Mouse (Mus musculus) liver, embryonic 14.5 days (tissue): ENCODE data around the gene Ddah1. TPM values are rescaled to one million over a fixed set of nuclear protein-coding genes. Genes with fewer than 3 reads are reported as not detected.

ENCODE experiments used
- ATAC-seq: fragments of 200-750 bp; cut with Nextera tagmentation; 2 replicates; pipeline ENCODE4 v1.8.0; 2017; ENCODE audit warnings: moderate number of reproducible peaks, mild to moderate bottlenecking, moderate library complexity; ENCODE audit not compliant: insufficient read depth
- DNase-seq, 3 experiments: peaks; one replicate each; pipeline ENCODE4 v3.0.0-alpha.2; 2012 to 2013; ENCODE audit warnings: low read depth in 3 of 3, low spot score in 3 of 3
- H3K27ac ChIP-seq: fragments of 300-500 bp; sonication (generic); 2 replicates; pipeline ENCODE4 v1.5.1; 2014; ENCODE audit warnings: moderate library complexity, mild to moderate bottlenecking, control low read depth, inconsistent platforms
- H3K27me3 ChIP-seq: fragments of 300-500 bp; sonication (generic); 2 replicates; pipeline ENCODE4 v1.6.1; 2014; ENCODE audit warnings: mild to moderate bottlenecking, low read length, moderate library complexity; ENCODE audit not compliant: control insufficient read depth, insufficient read depth
- H3K36me3 ChIP-seq: fragments of 300-500 bp; sonication (generic); replicated peaks from 2 replicates; pipeline ENCODE4 v1.6.1; 2014; ENCODE audit warnings: low read depth; ENCODE audit not compliant: control insufficient read depth, insufficient read depth
- H3K4me1 ChIP-seq, 2 experiments: fragments of 200-500 bp in 1 of 2; fragments of 300-500 bp in 1 of 2; sonication (generic) in 1 of 2; replicated peaks; 2 replicates each; pipeline ENCODE4 v1.6.1; 2012 to 2014; ENCODE audit warnings: antibody characterized with exemption in 1 of 2, inconsistent platforms in 1 of 2, low read length in 1 of 2; ENCODE audit not compliant: control insufficient read depth in 2 of 2, insufficient read depth in 2 of 2
- H3K4me2 ChIP-seq: fragments of 300-500 bp; sonication (generic); 2 replicates; pipeline ENCODE4 v1.6.1; 2014; ENCODE audit warnings: low read depth, mild to moderate bottlenecking, control low read depth, moderate library complexity
- H3K4me3 ChIP-seq, 2 experiments: fragments of 200-500 bp in 1 of 2; fragments of 300-500 bp in 1 of 2; sonication (generic) in 1 of 2; 2 replicates each; pipeline ENCODE4 v1.5.1; 2012 to 2014; ENCODE audit warnings: low read depth in 2 of 2, low read length in 2 of 2, mild to moderate bottlenecking in 2 of 2, control low read depth in 1 of 2, inconsistent platforms in 1 of 2, moderate library complexity in 1 of 2; ENCODE audit not compliant: insufficient read depth in 1 of 2
- H3K9ac ChIP-seq: fragments of 300-500 bp; sonication (generic); replicated peaks from 2 replicates; pipeline ENCODE4 v1.6.1; 2014; ENCODE audit warnings: mild to moderate bottlenecking, control low read depth, moderate library complexity
- H3K9me3 ChIP-seq: fragments of 300-500 bp; sonication (generic); 2 replicates; pipeline ENCODE4 v1.6.1; 2016; ENCODE audit warnings: low read length, mixed read lengths; ENCODE audit not compliant: control insufficient read depth
- CTCF ChIP-seq: IDR thresholded peaks from 2 replicates; pipeline ENCODE4 v1.5.1; 2016; ENCODE audit warnings: antibody characterized with exemption, low read depth, control low read depth
- EP300 ChIP-seq: IDR thresholded peaks from 2 replicates; pipeline ENCODE4 v1.6.1; 2016; ENCODE audit warnings: antibody characterized with exemption, low read depth
- WGBS: fragments of 180-500 bp; shearing (Covaris S2); extraction: QIAGEN DNeasy Blood & Tissue Kit; methylation state at CpG from one replicate; pipeline ENCODE4 v1.1.7; 2014; ENCODE audit not compliant: insufficient replicate concordance; 5-methylcytosine and 5-hydroxymethylcytosine counted together
- polyA plus RNA-seq, 2 experiments: library from polyadenylated mRNA; depleted of rRNA in 1 of 2; stranded (reverse) in 1 of 2; unstranded in 1 of 2; fragments of >200 nt; fragmentation: Nextera tagmentation in 1 of 2; extraction: Ambion mirVana in 1 of 2; gene quantifications; 2 replicates each; pipeline versions ENCODE4 v1.2.1 to v1.2.3; 2012 to 2014

Ddah1 gene
- polyA plus RNA-seq, 2 experiments = 15.6 to 32.1 TPM

DNA sequence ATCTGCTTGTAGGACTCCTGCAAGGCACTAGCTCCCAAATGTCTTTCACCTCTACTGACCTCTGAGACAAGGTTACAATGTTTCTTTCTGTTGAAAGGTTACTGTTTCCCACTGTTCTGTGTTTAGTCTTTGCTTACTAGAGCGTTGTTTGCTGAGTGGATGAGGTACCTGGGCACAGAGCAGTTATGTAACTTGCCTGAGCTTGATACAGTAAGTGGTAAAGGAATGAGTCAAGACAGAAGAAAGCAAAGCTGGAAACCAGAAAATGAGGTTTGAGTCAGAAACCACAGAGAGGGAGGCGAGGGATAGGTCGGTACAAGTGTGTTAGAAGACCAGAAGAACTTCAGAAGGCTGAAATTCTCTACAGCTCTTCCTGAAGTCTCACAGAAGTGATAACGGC is 158.4 kb downstream of the Ddah1 start:
- Histone ChIP-seq H3K4me3 (no peak overlapping the region), H3K9me3 (no peaks in the 10 kb centered on the region; the same call in 1 of the 2 replicates), H3K9ac (no peak overlapping the region), H3K36me3 (no peaks in the 10 kb centered on the region), H3K4me2 (no peak overlapping the region), H3K4me1 (peaks cover 0 to 5% of the 10 kb centered on the region in 2 experiments; a peak in 1 of 4 replicates), H3K27me3 (no peaks in the 10 kb centered on the region), H3K27ac (no peak overlapping the region)
- DNase-seq (no peak), ATAC-seq (no peak)
- WGBS = 48% methylated on average over 4 of the region's 4 CpGs
- no peak for TF ChIP-seq EP300
- TF ChIP-seq CTCF = no peak

GRCm38 (mm10) chr3:145922019-145922854 is 163.8 kb downstream of the Ddah1 start, which contains the start of gene Bcl10:
Gene Bcl10 (plus strand): TSS chr3:145922804.
- Histone ChIP-seq H3K27ac (peak within 1 kb of the TSS; percentile 77), H3K9ac (peak within 1 kb of the TSS; percentile 64), H3K9me3 (no peaks in the 10 kb centered on the region; the same call in 1 of the 2 replicates), H3K4me2 (peak within 1 kb of the TSS; percentile 87), H3K27me3 (no peaks in the 10 kb centered on the region), H3K36me3 (no peaks in the 10 kb centered on the region), H3K4me3 (peak within 1 kb of the TSS; percentile 55 to 61), H3K4me1 (peaks cover 17 to 21% of the 10 kb centered on the region in 2 experiments)
- no peak for ATAC-seq
- TF ChIP-seq CTCF (no peak), EP300 (no peak)
- WGBS = 45% methylated on average over 11 of the region's 11 CpGs
- DNase-seq = no peak

DNA sequence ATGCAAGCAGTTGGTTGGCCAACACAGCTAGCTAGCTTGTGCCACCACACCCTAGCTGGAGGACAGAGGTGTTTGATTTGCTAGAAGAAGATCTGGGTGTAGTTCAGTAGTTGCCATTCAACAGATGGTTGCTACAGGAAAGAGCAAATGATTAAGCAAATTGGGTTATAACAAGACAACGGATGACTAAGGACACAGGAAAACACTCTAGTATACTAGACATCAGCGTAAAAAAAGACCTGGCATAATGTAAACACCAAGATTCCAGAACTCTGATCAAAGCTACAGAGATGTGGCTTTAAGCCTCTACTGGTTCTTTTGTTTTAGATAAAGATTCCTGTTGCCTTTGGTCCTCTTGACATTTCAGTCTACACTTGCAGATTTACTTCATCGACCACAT is 164.5 kb downstream of the Ddah1 start:
- no peak overlapping the region for H3K9ac ChIP-seq
- no peak overlapping the region; the same call in 1 of the 2 replicates for H3K27ac ChIP-seq
- WGBS = 55% methylated on average over 3 of the region's 3 CpGs
- TF ChIP-seq CTCF = no peak
- TF ChIP-seq EP300 = no peak
- no peaks in the 10 kb centered on the region for H3K27me3 ChIP-seq
- H3K4me2 ChIP-seq = peak overlapping the region; percentile 87
- H3K36me3 ChIP-seq = no peaks in the 10 kb centered on the region; the same call in 1 of the 2 replicates
- peaks cover 17 to 21% of the 10 kb centered on the region in 2 experiments for H3K4me1 ChIP-seq
- DNase-seq (no peak), ATAC-seq (no peak)
- H3K9me3 ChIP-seq = no peaks in the 10 kb centered on the region; the same call in 1 of the 2 replicates
- H3K4me3 ChIP-seq = no peak overlapping the region

DNA sequence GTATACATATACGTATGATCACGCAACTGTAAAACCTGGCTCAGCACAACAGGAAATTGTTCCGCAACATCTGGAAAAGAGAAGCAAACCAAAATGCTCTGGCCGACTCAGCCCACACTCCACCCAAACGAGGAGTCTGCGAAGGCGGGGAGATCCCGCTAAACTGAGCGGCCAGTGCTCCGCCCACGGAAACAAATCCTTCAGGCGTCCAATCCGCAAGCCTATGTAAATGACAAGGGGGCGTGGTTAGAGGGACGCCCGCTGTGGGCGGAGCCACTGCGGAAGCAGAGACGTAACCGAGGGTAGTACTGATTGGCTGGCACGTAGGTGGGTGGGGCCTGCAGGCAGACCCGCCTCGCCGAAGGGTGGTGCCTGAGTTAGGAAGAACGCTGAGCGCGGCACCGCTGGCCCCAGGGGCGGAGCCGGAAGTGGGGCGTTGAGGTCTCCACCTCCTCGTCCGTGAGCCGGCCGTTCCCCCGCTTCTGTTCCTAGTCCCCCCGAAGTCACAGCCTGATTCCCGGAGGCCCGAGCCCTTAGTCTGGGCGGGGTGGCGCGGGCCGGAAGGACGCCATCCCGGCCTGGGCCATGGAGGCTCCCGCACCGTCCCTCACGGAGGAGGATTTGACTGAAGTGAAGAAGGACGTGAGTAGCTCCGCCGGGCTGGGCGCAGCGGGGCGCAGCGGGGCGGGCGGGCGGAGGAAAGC is 165.6 kb downstream of the Ddah1 start:
- TF ChIP-seq EP300 = no peak
- no peak for TF ChIP-seq CTCF
- Histone ChIP-seq H3K4me2 (peak overlapping the region; percentile 87), H3K27me3 (no peaks in the 10 kb centered on the region), H3K4me1 (peaks cover 17 to 21% of the 10 kb centered on the region in 2 experiments), H3K9me3 (no peaks in the 10 kb centered on the region; the same call in 1 of the 2 replicates), H3K4me3 (peak overlapping the region; percentile 76 to 91), H3K9ac (peak overlapping the region; percentile 86), H3K36me3 (no peaks in the 10 kb centered on the region; the same call in none of the 2 replicates), H3K27ac (peak overlapping the region; percentile 80)
- ATAC-seq = peak; percentile 98
- DNase-seq = peak; percentile 99
- under 1% methylated on average over 58 of the region's 58 CpGs for WGBS
